Mouse (Mus musculus): ENCODE measurements around the gene Slc41a3. TPM values are rescaled to one million over a fixed set of nuclear protein-coding genes. Genes with fewer than 3 reads are reported as not detected.

The Slc41a3 gene
- polyA plus RNA-seq, 1 experiment from 2014 or later, result 39.7 TPM

- no peak for ATAC-seq
- H3K4me2 ChIP-seq, result no peak overlapping the region
- H3K4me3 ChIP-seq, result no peak overlapping the region
- WGBS (ENCODE audit: insufficient replicate concordance), result 85% methylated on average over 10 of the region's 10 CpGs
- H3K27me3 ChIP-seq (replicated peaks), result no peaks in the 10 kb centered on the region
- H3K9me3 ChIP-seq (replicated peaks), result no peaks in the 10 kb centered on the region
- H3K4me1 ChIP-seq, result peaks cover 5% of the 10 kb centered on the region; the same call in 1 of the 2 replicates
- H3K36me3 ChIP-seq, result peaks cover 94% of the 10 kb centered on the region
- H3K9ac ChIP-seq, result no peak overlapping the region
- no peak overlapping the region for H3K27ac ChIP-seq
Observed at GRCm38 (mm10) chr6:90689500-90689899, 85.0 kb downstream of the Slc41a3 start.

- 73% methylated on average over 2 of the region's 2 CpGs for WGBS (ENCODE audit: insufficient replicate concordance)
- H3K27ac ChIP-seq, result no peak overlapping the region
- no peak overlapping the region for H3K4me3 ChIP-seq
- H3K4me2 ChIP-seq, result no peak overlapping the region
- no peaks in the 10 kb centered on the region for H3K27me3 ChIP-seq (replicated peaks)
- H3K9me3 ChIP-seq (replicated peaks), result no peaks in the 10 kb centered on the region
- ATAC-seq, result no peak
- H3K36me3 ChIP-seq, result peaks cover 84% of the 10 kb centered on the region
- peaks cover 5% of the 10 kb centered on the region; the same call in 1 of the 2 replicates for H3K4me1 ChIP-seq
- H3K9ac ChIP-seq, result no peak overlapping the region
Observed at GRCm38 (mm10) chr6:90691935-90692334, 87.4 kb downstream of the Slc41a3 start.

GRCm38 (mm10) chr6:90692404-90692803 lies 87.9 kb downstream of the Slc41a3 start:
- 65% methylated on average over 2 of the region's 2 CpGs for WGBS (ENCODE audit: insufficient replicate concordance)
- peaks cover 82% of the 10 kb centered on the region for H3K36me3 ChIP-seq
- no peaks in the 10 kb centered on the region for H3K9me3 ChIP-seq (replicated peaks)
- H3K27me3 ChIP-seq (replicated peaks), result no peaks in the 10 kb centered on the region
- no peak overlapping the region for H3K4me2 ChIP-seq
- no peak for ATAC-seq
- no peak overlapping the region for H3K4me3 ChIP-seq
- H3K9ac ChIP-seq, result no peak overlapping the region
- no peak overlapping the region for H3K27ac ChIP-seq
- H3K4me1 ChIP-seq, result peaks cover 5% of the 10 kb centered on the region

GRCm38 (mm10) chr6:90695754-90696153 lies 91.2 kb downstream of the Slc41a3 start:
- ATAC-seq, result no peak
- peaks cover 17% of the 10 kb centered on the region for H3K4me1 ChIP-seq
- H3K27me3 ChIP-seq (replicated peaks), result no peaks in the 10 kb centered on the region

More at GRCm38 (mm10) chr6:90695754-90696153, 91.2 kb downstream of the Slc41a3 start:
- 78% methylated on average over 1 of the region's 1 CpGs for WGBS (ENCODE audit: insufficient replicate concordance)
- Histone ChIP-seq H3K36me3 (peaks cover 48% of the 10 kb centered on the region), H3K9ac (no peak overlapping the region), H3K4me2 (no peak overlapping the region), H3K9me3 (replicated peaks) (no peaks in the 10 kb centered on the region), H3K4me3 (no peak overlapping the region), H3K27ac (no peak overlapping the region)

Small RNAs within 50 kb of the gene (microRNA-seq; reads per million reads assigned to microRNA genes)
- not detected for gene Gm24816

Other genes with a start within 250 kb of the Slc41a3 start
- gene Zxdc, start 235.2 kb upstream of the Slc41a3 start, polyA plus RNA-seq (2016; fragmentation: Nextera tagmentation; extraction: Ambion mirVana), result 5.6 and 7.9 TPM in 2 replicates
- not detected in 2 replicates for gene Cfap100, start 175.9 kb upstream of the Slc41a3 start, polyA plus RNA-seq (2016; fragmentation: Nextera tagmentation; extraction: Ambion mirVana)
- 8.6 and 10.3 TPM in 2 replicates for gene Klf15, start 142.1 kb upstream of the Slc41a3 start, polyA plus RNA-seq (2016; fragmentation: Nextera tagmentation; extraction: Ambion mirVana)
- 8.0 and 11.6 TPM in 2 replicates for gene Aldh1l1, start 118.3 kb upstream of the Slc41a3 start, polyA plus RNA-seq (2016; fragmentation: Nextera tagmentation; extraction: Ambion mirVana)

Measured in liver, embryonic 12.5 days (tissue).